Mouse (Mus musculus) intestine, embryonic 15.5 days (tissue): ENCODE data around the gene Defb13. TPM values are rescaled to one million over a fixed set of nuclear protein-coding genes. Genes with fewer than 3 reads are reported as not detected.
"Not testable (repeated sequence)": the region's sequence is repeated elsewhere in the genome, so short reads cannot be mapped to it uniquely, and the experiment has no call there.

Experiments used
- ATAC-seq: fragments of 200-750 bp; cut with Nextera tagmentation; 2 replicates; pipeline ENCODE4 v1.8.0; 2017; ENCODE audit warnings: moderate TSS enrichment, moderate library complexity
- H3K27ac ChIP-seq: fragments of 300-500 bp; sonication (generic); 2 replicates; pipeline ENCODE4 v1.5.1; 2015; ENCODE audit warnings: mild to moderate bottlenecking, inconsistent platforms
- H3K27me3 ChIP-seq: fragments of 300-500 bp; sonication (generic); replicated peaks from 2 replicates; pipeline ENCODE4 v1.6.1; 2015; ENCODE audit warnings: inconsistent platforms
- H3K36me3 ChIP-seq: fragments of 300-500 bp; sonication (generic); 2 replicates; pipeline ENCODE4 v1.6.1; 2015; ENCODE audit warnings: inconsistent platforms
- H3K4me1 ChIP-seq: fragments of 300-500 bp; sonication (generic); replicated peaks from 2 replicates; pipeline ENCODE4 v1.6.1; 2015; ENCODE audit warnings: inconsistent platforms
- H3K4me2 ChIP-seq: fragments of 300-500 bp; sonication (generic); replicated peaks from 2 replicates; pipeline ENCODE4 v1.6.1; 2015; ENCODE audit warnings: mild to moderate bottlenecking, inconsistent platforms
- H3K4me3 ChIP-seq: fragments of 300-500 bp; sonication (generic); replicated peaks from 2 replicates; pipeline ENCODE4 v1.5.1; 2015; ENCODE audit warnings: inconsistent platforms
- H3K9ac ChIP-seq: fragments of 300-500 bp; sonication (generic); 2 replicates; pipeline ENCODE4 v1.6.1; 2015; ENCODE audit warnings: inconsistent platforms
- H3K9me3 ChIP-seq: fragments of 300-500 bp; sonication (generic); 2 replicates; pipeline ENCODE4 v1.6.1; 2016; ENCODE audit warnings: inconsistent platforms
- WGBS: fragments of 180-500 bp; shearing (Covaris S2); methylation state at CpG from one replicate; pipeline ENCODE4 v1.1.7; 2015; 5-methylcytosine and 5-hydroxymethylcytosine counted together
- polyA plus RNA-seq: library from polyadenylated mRNA; unstranded; fragments of >200 nt; fragmentation: Nextera tagmentation; extraction: Ambion mirVana; gene quantifications from 2 replicates; pipeline ENCODE4 v1.2.1, GENCODE M21; 2015

The Defb13 gene
- not detected in 2 replicates for polyA plus RNA-seq

DNA sequence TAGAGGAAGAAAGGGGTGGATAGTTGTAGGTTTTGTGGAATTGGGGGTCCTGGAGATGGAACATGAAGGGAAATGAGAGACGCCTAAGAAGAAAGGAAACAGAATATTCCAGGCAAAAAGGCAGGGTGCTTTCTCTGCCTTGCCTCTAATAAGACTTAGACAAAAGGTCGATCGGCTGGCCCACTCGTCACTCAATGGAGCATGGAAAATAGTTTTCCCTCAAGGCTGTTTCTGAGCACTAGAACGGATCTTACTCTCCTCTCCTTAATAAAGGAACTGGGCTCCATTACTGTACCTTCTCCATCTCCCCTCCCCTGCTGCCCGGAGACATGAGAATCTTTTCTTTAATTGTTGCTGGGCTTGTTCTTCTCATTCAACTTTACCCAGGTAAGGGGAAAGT lies at the start of gene Defb13:
Gene Defb13 (plus strand): TSS at position 301 of the 400 bp plus-strand sequence.
- H3K36me3 ChIP-seq, result no peaks in the 10 kb centered on the region
- no peak within 1 kb of the TSS for H3K9ac ChIP-seq
- WGBS, result 82% methylated on average over 6 of the region's 6 CpGs
- no peak within 1 kb of the TSS for H3K27ac ChIP-seq
- no peaks in the 10 kb centered on the region for H3K9me3 ChIP-seq
- no peaks in the 10 kb centered on the region for H3K27me3 ChIP-seq
- no peak within 1 kb of the TSS for H3K4me2 ChIP-seq
- no peak for ATAC-seq
- H3K4me3 ChIP-seq, result no peak within 1 kb of the TSS
- H3K4me1 ChIP-seq, result no peaks in the 10 kb centered on the region

DNA sequence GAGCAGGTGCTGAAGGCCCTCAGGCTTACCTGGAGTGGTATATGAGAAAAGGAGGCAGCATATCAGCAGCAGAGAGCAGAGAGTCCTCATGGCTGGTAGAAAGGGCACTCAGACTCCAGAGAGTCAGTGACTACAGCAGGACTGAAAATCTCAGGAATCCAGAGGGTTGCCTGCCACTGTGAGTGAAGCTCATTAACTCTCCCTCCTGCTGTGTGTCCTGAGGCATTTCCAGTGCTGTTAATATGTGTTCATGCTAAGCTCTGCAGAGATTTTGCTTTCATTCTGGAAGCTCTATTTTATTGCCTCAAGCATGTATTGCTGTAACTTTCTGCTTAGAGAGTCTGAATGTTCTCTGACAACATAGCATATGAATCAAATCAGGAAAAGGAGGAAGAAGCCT lies 40.3 kb upstream of the Defb13 start, which contains the start of gene Defb11:
Gene Defb11 (minus strand): TSS at position 123 of the 400 bp plus-strand sequence.
- H3K4me2 ChIP-seq, H3K4me3 ChIP-seq, ATAC-seq, H3K9me3 ChIP-seq, H3K9ac ChIP-seq, H3K27me3 ChIP-seq, H3K36me3 ChIP-seq, H3K4me1 ChIP-seq, H3K27ac ChIP-seq: not testable (repeated sequence)

DNA sequence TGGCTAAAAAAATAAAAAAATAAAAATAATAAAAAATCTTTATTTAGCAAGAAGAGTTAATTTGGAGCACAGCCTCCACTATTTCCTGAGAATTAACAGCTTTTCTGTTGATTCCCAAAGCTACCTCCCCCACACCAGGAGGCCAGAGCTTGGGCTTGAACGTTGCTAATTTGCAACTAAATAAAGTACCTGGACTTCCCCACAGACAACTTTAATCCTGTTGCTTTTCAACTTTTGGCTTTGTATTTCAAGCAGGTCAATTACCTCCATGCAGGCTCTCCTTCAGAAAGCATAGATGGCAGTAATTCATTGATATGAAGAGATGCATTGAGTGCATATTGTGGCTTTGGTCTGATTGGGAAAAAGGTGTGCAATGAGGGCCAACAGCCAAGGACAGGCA lies 34.6 kb upstream of the Defb13 start:
- Histone ChIP-seq H3K9ac (no peak overlapping the region), H3K27me3 (no peaks in the 10 kb centered on the region), H3K36me3 (no peaks in the 10 kb centered on the region), H3K27ac (no peak overlapping the region), H3K4me1 (no peaks in the 10 kb centered on the region), H3K9me3 (no peaks in the 10 kb centered on the region), H3K4me2 (no peak overlapping the region), H3K4me3 (no peak overlapping the region)
- ATAC-seq, result no peak
- WGBS, result 24% methylated on average over 1 of the region's 1 CpGs

DNA sequence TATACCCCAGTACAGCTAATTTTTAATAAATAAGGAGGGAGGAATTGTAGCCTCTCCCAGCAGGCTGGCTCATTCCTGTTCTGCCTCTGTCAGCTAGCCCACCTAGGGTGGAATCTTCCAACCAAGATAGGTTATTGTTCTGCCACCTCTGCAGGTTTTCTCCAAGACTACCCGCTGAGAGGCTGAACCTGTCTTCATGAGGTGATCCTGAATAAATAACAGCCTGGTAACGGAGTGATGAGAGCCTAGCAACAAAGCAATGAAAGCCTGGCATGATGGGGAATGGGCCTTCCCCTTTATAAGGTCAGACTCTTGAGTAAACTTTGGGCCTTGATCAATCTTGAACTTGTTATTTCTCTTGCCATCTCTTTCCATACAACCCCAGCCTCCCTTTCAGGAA lies 34.0 kb upstream of the Defb13 start:
- WGBS, result 20% methylated on average over 2 of the region's 2 CpGs
- Histone ChIP-seq H3K9ac (no peak overlapping the region), H3K4me1 (no peaks in the 10 kb centered on the region), H3K4me2 (no peak overlapping the region), H3K27me3 (no peaks in the 10 kb centered on the region), H3K4me3 (no peak overlapping the region), H3K36me3 (no peaks in the 10 kb centered on the region), H3K9me3 (no peaks in the 10 kb centered on the region), H3K27ac (no peak overlapping the region)
- ATAC-seq, result no peak

DNA sequence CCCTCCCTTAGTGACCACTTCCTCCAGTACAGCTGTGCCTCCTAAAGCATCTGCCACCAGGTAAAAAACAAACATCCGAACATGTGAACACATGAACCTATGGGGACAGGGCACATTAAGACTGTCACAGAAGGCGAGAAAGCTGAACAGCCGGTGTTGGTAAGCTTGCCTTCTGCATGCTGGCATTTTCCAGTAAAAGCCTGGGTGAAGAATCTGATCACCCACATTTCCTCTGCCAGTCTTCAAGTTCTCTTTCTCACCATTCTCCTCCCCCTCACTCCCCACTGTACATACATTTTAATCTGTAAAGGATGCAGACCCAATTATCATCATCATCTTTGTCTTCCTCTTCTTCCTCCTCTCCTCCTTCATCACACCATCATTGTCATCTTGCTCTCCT lies 30.9 kb upstream of the Defb13 start:
- Histone ChIP-seq H3K27me3 (no peaks in the 10 kb centered on the region), H3K27ac (no peak overlapping the region), H3K36me3 (no peaks in the 10 kb centered on the region), H3K4me2 (no peak overlapping the region), H3K4me1 (no peaks in the 10 kb centered on the region), H3K4me3 (no peak overlapping the region), H3K9me3 (no peaks in the 10 kb centered on the region), H3K9ac (no peak overlapping the region)
- 84% methylated on average over 3 of the region's 3 CpGs for WGBS
- ATAC-seq, result no peak

DNA sequence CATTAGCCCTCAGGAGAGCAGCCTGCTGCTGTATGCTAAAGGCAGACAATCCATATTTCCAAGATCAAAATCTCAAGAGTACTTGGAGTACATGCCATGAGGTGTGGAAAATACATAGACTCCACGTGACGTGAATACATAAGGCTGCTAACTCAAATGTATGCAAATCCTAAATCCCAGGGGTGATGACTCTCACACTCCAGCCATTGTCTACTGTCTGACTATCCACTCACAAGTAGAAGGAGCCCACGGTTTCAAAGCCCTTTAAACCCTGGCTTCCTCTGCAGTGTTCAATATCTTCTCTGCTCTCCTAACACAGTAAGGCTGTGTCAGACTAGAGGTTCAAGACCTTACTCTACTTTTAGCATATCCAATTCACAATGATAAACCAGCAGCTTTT lies 15.8 kb upstream of the Defb13 start:
- not testable (repeated sequence) for H3K36me3 ChIP-seq, H3K27ac ChIP-seq, ATAC-seq, H3K9me3 ChIP-seq, H3K4me2 ChIP-seq, H3K27me3 ChIP-seq, H3K9ac ChIP-seq, H3K4me1 ChIP-seq, H3K4me3 ChIP-seq
- 86% methylated on average over 3 of the region's 3 CpGs for WGBS

DNA sequence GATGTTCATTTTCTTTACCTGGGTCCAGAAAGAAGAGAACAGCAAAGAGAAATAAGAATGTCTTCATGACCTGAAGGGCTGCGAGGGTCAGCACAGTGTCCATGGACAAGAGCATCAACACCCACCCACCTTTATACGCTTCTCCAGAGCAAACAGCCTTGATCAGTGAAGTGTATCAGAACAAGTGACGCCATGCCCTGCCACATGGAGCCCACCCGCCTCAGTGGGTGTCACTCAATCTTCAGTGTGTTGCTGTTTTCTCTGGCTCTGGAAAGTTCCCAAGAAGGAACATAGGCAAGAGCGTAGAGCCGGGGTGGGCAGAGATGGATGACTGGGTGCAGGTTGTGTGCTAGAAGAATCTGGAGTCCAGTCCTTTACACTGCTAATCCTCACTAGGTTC lies 14.0 kb upstream of the Defb13 start, which contains the start of gene Defb15:
Gene Defb15 (minus strand): TSS at position 101 of the 400 bp plus-strand sequence.
- no peak within 1 kb of the TSS for H3K4me3 ChIP-seq
- no peaks in the 10 kb centered on the region for H3K36me3 ChIP-seq
- no peaks in the 10 kb centered on the region for H3K27me3 ChIP-seq
- H3K9ac ChIP-seq, result no peak within 1 kb of the TSS
- ATAC-seq, result no peak
- WGBS, result 89% methylated on average over 6 of the region's 6 CpGs
- no peaks in the 10 kb centered on the region for H3K9me3 ChIP-seq
- H3K27ac ChIP-seq, result no peak within 1 kb of the TSS
- no peaks in the 10 kb centered on the region for H3K4me1 ChIP-seq
- no peak within 1 kb of the TSS for H3K4me2 ChIP-seq

DNA sequence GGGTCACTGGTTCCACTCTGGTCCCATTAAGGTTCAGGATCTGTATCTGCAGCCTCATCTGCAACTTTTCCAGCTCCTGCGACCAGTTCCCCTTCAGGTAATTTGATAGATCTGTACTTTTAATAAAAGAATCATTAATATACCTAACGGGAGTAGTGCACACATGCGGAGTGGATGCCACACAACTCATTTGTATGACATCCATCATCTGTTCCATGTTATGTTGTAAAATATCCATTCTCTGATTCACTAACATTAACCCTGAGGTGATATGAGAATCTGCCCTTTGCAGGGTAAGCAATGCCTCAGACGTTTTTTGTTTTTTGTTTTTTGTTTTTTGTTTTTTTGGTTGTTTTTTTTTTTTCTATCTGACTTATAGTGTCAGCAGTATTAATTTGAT lies 8.5 kb upstream of the Defb13 start, which contains the start of gene Defb35:
Gene Defb35 (plus strand): TSS at position 301 of the 400 bp plus-strand sequence.
- not testable (repeated sequence) for ATAC-seq, H3K4me2 ChIP-seq, H3K4me1 ChIP-seq, H3K27ac ChIP-seq, H3K4me3 ChIP-seq, H3K9me3 ChIP-seq, H3K9ac ChIP-seq, H3K36me3 ChIP-seq, H3K27me3 ChIP-seq
- WGBS, result 86% methylated on average over 4 of the region's 4 CpGs

DNA sequence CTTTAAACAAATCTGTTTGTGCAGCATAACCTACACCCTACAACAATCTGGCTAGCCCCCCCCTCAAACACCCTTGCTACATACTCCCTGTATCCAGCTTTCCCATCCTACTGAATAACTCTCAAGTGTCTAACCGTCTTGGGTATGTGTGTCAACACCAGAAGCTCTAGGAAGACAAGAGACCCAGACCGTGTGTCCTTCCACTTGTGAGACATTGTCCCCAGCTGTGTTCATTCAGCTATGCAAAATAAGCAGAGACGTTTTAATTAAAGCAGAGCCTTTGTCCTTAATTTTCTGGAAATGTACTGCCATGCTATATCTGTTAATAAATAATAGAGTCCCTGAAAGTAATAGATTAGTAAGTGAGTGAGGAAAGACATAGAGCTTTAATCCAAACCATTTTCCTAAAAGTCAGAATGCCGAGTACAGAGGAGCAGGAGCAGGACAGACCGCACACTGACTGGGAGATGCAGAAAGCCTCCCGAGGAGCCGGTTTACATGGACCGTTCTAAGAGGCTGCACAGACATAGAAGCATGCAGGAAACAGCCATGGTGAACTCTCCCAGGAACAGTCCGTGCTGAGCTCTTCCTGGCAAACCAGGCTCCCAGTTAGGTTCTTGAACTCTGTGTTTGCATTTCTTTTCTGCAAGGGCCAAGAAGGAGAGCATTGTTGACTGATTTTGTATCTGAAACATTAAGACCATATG lies 902 bp downstream of the Defb13 start:
- no peaks in the 10 kb centered on the region for H3K9me3 ChIP-seq
- no peak for ATAC-seq

DNA sequence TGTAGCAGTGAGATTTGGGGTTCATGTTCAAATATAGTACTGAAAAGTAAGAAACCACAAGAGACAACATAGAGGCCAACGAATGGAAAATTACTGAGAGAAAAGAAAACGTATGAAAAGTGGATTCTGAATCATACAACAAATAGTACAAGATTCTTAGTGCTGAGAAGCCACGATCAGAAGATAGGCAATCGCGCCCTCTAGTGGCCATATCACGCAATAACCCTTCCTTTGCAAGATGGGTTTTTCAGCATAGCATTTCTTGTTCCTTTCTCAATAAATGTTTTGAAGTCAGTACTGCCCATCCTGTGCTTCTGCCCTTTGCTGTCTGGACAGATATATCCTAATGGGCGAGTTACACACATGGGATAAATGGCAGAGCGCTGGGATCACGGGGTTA lies 8.8 kb downstream of the Defb13 start:
- Histone ChIP-seq H3K4me1 (no peaks in the 10 kb centered on the region), H3K4me3 (no peak overlapping the region), H3K4me2 (no peak overlapping the region), H3K9me3 (no peaks in the 10 kb centered on the region), H3K27ac (no peak overlapping the region), H3K27me3 (no peaks in the 10 kb centered on the region), H3K9ac (no peak overlapping the region), H3K36me3 (no peaks in the 10 kb centered on the region)
- WGBS, result 10% methylated on average over 9 of the region's 9 CpGs
- no peak for ATAC-seq

More for the DNA sequence above, 902 bp downstream of the Defb13 start:
- Histone ChIP-seq H3K27me3 (no peaks in the 10 kb centered on the region), H3K4me3 (no peak overlapping the region), H3K36me3 (no peaks in the 10 kb centered on the region), H3K27ac (no peak overlapping the region), H3K4me2 (no peak overlapping the region), H3K9ac (no peak overlapping the region), H3K4me1 (no peaks in the 10 kb centered on the region)
- 69% methylated on average over 9 of the region's 9 CpGs for WGBS

DNA sequence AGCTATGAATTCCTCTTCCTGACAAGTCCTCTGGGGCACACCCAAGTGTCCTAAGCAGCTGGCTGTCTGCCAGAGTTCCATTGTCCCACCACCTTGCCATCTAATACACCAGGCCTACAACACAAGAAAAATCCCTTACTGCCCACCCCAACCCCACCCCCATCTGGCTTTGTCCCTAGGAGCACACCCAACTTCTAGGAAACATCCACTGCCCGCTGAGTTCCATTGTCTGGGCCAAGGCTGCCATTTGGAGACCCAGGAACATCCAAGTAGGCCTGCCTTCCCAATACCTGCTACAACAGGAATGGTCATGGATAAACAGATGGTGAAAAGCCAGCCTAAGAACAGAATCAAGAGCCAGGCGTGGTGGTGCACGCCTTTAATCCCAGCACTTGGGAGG lies 9.8 kb downstream of the Defb13 start:
- H3K4me3 ChIP-seq, result no peak overlapping the region
- 90% methylated on average over 3 of the region's 3 CpGs for WGBS
- H3K4me1 ChIP-seq, result no peaks in the 10 kb centered on the region
- ATAC-seq, result no peak
- H3K9me3 ChIP-seq, result no peaks in the 10 kb centered on the region
- H3K27ac ChIP-seq, result no peak overlapping the region
- H3K27me3 ChIP-seq, result no peaks in the 10 kb centered on the region
- H3K4me2 ChIP-seq, result no peak overlapping the region
- H3K36me3 ChIP-seq, result no peaks in the 10 kb centered on the region
- H3K9ac ChIP-seq, result no peak overlapping the region

DNA sequence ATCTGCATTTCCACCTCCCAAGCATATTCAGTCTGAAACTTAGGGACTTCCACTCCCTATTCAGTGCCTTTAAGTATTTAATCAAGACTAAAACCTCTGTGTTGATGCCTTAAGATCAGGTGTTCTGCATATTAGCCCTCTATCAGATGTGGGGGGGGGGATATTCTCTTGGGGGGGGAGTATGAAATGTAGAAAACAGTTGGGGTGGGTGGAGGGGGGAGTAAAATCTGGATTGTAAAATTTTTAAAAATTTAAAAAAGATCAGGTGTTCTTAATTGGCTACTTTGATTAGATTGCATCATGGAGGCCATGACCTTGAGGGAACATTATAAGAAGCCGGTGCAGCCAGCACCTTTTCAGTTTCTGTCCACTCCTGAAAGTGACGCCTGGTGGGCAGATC lies 11.9 kb downstream of the Defb13 start, which contains the start of gene Fam90a1a:
Gene Fam90a1a (plus strand): TSS at position 301 of the 400 bp plus-strand sequence.
- no peak within 1 kb of the TSS for H3K4me2 ChIP-seq
- no peak for ATAC-seq
- H3K9me3 ChIP-seq, result no peaks in the 10 kb centered on the region
- no peak within 1 kb of the TSS for H3K4me3 ChIP-seq
- no peak within 1 kb of the TSS for H3K27ac ChIP-seq
- no peaks in the 10 kb centered on the region for H3K27me3 ChIP-seq
- 88% methylated on average over 2 of the region's 2 CpGs for WGBS
- H3K9ac ChIP-seq, result no peak within 1 kb of the TSS
- no peaks in the 10 kb centered on the region for H3K4me1 ChIP-seq
- H3K36me3 ChIP-seq, result no peaks in the 10 kb centered on the region

DNA sequence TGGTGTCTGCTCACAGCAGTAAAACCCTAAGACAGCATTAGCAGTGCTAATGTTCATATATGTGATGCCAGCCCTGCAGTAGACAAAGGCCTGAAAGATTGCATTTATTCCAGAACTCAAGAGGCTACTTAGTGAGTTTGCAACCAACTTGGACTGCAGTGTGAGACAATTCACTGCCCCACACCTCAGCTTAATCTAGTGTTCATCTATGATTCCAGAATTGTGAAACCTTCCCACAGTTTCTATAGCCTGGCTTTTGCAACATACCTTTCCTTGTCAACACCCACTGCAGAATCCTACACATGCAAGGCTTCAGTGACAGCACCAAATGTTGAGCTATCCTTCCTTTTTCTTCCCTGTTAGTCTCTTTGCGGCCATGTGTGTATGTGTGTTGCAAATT lies 20.1 kb downstream of the Defb13 start:
- H3K27me3 ChIP-seq, result no peaks in the 10 kb centered on the region
- 79% methylated on average over 1 of the region's 1 CpGs for WGBS
- H3K9me3 ChIP-seq, result no peaks in the 10 kb centered on the region
- H3K4me3 ChIP-seq, result no peak overlapping the region
- H3K4me1 ChIP-seq, result no peaks in the 10 kb centered on the region
- H3K4me2 ChIP-seq, result no peak overlapping the region
- ATAC-seq, result no peak
- no peak overlapping the region for H3K27ac ChIP-seq
- no peaks in the 10 kb centered on the region for H3K36me3 ChIP-seq
- H3K9ac ChIP-seq, result no peak overlapping the region
